13 mouse cellular contexts compared by ENCODE assay signal in the genomic region with DNA sequence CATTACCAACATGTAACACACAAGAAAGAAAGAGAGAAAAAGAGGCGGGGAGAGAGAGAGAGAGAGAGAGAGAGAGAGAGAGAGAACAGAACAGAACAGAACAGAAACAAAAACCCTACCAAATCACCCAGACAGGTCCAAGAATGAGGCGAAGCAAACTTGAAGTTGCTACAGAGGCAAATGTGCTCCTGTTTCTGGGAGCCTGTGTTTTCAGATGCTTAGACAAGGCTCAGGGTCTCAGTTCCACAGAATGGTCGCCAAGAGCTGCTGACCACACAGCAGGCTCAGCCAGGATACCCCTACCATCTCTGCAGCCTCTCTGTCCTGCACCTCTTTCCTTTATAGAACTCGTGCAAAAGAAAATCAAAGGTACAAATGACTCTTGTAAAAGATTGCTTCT.
DNase-seq lines count a peak whose midpoint lies in the region; ATAC-seq and TF ChIP-seq lines count a peak whose summit lies in the region.
"Had no signal": no experiment of that assay in that cellular context is flagged by ENCODE, and none has a peak within 500 bp of the region (broad histone marks: within the 10 kb centered on the region; RNA-seq: fewer than 3 reads in every experiment).

No protein-coding gene starts in this region.

- no peaks in the 10 kb centered on the region for H3K9me3 ChIP-seq in hindbrain, embryonic 10.5 days
- H3K9me3 ChIP-seq in hindbrain, embryonic 11.5 days (ENCODE audit: control insufficient read depth, low read length), result no peaks in the 10 kb centered on the region
- no peaks in the 10 kb centered on the region for H3K9me3 ChIP-seq in hindbrain, embryonic 12.5 days (replicated peaks)
- H3K9me3 ChIP-seq in limb, embryonic 15.5 days, result 0 out of 2 replicates have a peak, but pooled peaks cover 3% of the 10 kb centered on the region
- no peaks in the 10 kb centered on the region for H3K9me3 ChIP-seq in neural tube, embryonic 15.5 days (replicated peaks)

- H3K4me3 ChIP-seq in hindbrain, embryonic 10.5 days, result no peak overlapping the region
- H3K4me3 ChIP-seq in hindbrain, embryonic 11.5 days (ENCODE audit: low read depth, low read length), result no peak overlapping the region
- no peak overlapping the region for H3K4me3 ChIP-seq in hindbrain, embryonic 12.5 days
- H3K4me3 ChIP-seq in limb, embryonic 15.5 days, result no peak overlapping the region
- no peak overlapping the region for H3K4me3 ChIP-seq in neural tube, embryonic 15.5 days (replicated peaks)
- no peak overlapping the region for H3K4me3 ChIP-seq in lung, adult 2 months (replicated peaks; ENCODE audit: extremely low read depth, low read depth, low read length)
- H3K4me3 ChIP-seq: kidney, embryonic 15.5 days had no signal

- ATAC-seq in hindbrain, embryonic 11.5 days (ENCODE audit: low FRiP score), result no peak
- no peak for ATAC-seq in hindbrain, embryonic 12.5 days (ENCODE audit: low FRiP score)
- no peak for ATAC-seq in limb, embryonic 15.5 days (ENCODE audit: insufficient number of reproducible peaks, low FRiP score, low TSS enrichment, low read depth)
- no peak for ATAC-seq in neural tube, embryonic 15.5 days (ENCODE audit: low FRiP score)
- no peak for ATAC-seq in CD4-positive, CD25-positive, alpha-beta regulatory T cell, adult 4 months
- ATAC-seq: lung, postnatal 0 days had no signal

- 70% methylated on average over 4 of the region's 4 CpGs for WGBS in hindbrain, embryonic 10.5 days
- WGBS in hindbrain, embryonic 11.5 days, result 72% methylated on average over 4 of the region's 4 CpGs
- 57% methylated on average over 4 of the region's 4 CpGs for WGBS in hindbrain, embryonic 12.5 days
- WGBS in limb, embryonic 15.5 days, result 49% methylated on average over 4 of the region's 4 CpGs
- 40% methylated on average over 4 of the region's 4 CpGs for whole genome bisulfite sequencing in neural tube, embryonic 15.5 days
- 71% methylated on average over 4 of the region's 4 CpGs for WGBS in lung, adult 2 months

- H3K4me2 ChIP-seq in hindbrain, embryonic 11.5 days (replicated peaks; ENCODE audit: low read depth, low read length), result no peak overlapping the region
- 0 out of 2 replicates have a peak overlapping the region, but pooled peaks have one; percentile 12 for H3K4me2 ChIP-seq in hindbrain, embryonic 12.5 days (replicated peaks)
- H3K4me2 ChIP-seq in limb, embryonic 15.5 days, result no peak overlapping the region
- no peak overlapping the region for H3K4me2 ChIP-seq in neural tube, embryonic 15.5 days
- H3K4me2 ChIP-seq: heart, embryonic 11.5 days; kidney, embryonic 15.5 days had no signal

- TF ChIP-seq CTCF in lung, adult 2 months (IDR thresholded peaks at IDR 0.05; ENCODE audit: insufficient read depth, low read length), result no peak

- H3K27ac ChIP-seq in hindbrain, embryonic 10.5 days, result peak overlapping the region; percentile 69; the same call in 1 of the 2 replicates
- H3K27ac ChIP-seq in hindbrain, embryonic 11.5 days (ENCODE audit: low read depth, low read length), result no peak overlapping the region
- H3K27ac ChIP-seq in hindbrain, embryonic 12.5 days, result peak overlapping the region; percentile 86
- H3K27ac ChIP-seq in limb, embryonic 15.5 days, result peak overlapping the region; percentile 65
- peak overlapping the region; percentile 74 for H3K27ac ChIP-seq in neural tube, embryonic 15.5 days (replicated peaks)

- no peak for DNase-seq in hindbrain, embryonic 10.5 days (ENCODE audit: low spot score)
- DNase-seq in hindbrain, embryonic 11.5 days (ENCODE audit: low spot score), result no peak
- DNase-seq in lung, adult 2 months, result no peak
- no peak for DNase-seq in kidney, postnatal 25 days
- DNase-seq: adrenal gland, adult 8-10 months; gastrocnemius, postnatal 10 days had no signal

- peaks cover 23% of the 10 kb centered on the region for H3K4me1 ChIP-seq in hindbrain, embryonic 10.5 days (replicated peaks)
- peaks cover 3% of the 10 kb centered on the region for H3K4me1 ChIP-seq in hindbrain, embryonic 11.5 days (replicated peaks; ENCODE audit: control insufficient read depth, insufficient read depth, low read length)
- H3K4me1 ChIP-seq in hindbrain, embryonic 12.5 days, result peaks cover 27% of the 10 kb centered on the region
- H3K4me1 ChIP-seq in limb, embryonic 15.5 days, result peaks cover 16% of the 10 kb centered on the region
- peaks cover 23% of the 10 kb centered on the region for H3K4me1 ChIP-seq in neural tube, embryonic 15.5 days
- H3K4me1 ChIP-seq in lung, adult 2 months (ENCODE audit: control insufficient read depth, insufficient read depth, low read length), result no peaks in the 10 kb centered on the region

- H3K36me3 ChIP-seq in hindbrain, embryonic 10.5 days, result no peaks in the 10 kb centered on the region
- H3K36me3 ChIP-seq in hindbrain, embryonic 11.5 days (ENCODE audit: control insufficient read depth, insufficient read depth, low read length), result no peaks in the 10 kb centered on the region
- no peaks in the 10 kb centered on the region for H3K36me3 ChIP-seq in hindbrain, embryonic 12.5 days
- no peaks in the 10 kb centered on the region for H3K36me3 ChIP-seq in limb, embryonic 15.5 days
- H3K36me3 ChIP-seq in neural tube, embryonic 15.5 days, result no peaks in the 10 kb centered on the region
- H3K36me3 ChIP-seq: kidney, embryonic 15.5 days had no signal

- no peak overlapping the region for H3K9ac ChIP-seq in hindbrain, embryonic 11.5 days (ENCODE audit: low read depth, low read length)
- 0 out of 2 replicates have a peak overlapping the region, but pooled peaks have one; percentile 1 for H3K9ac ChIP-seq in hindbrain, embryonic 12.5 days
- H3K9ac ChIP-seq in limb, embryonic 15.5 days, result no peak overlapping the region
- no peak overlapping the region for H3K9ac ChIP-seq in neural tube, embryonic 15.5 days (replicated peaks)
- H3K9ac ChIP-seq: kidney, embryonic 15.5 days had no signal

- H3K27me3 ChIP-seq in hindbrain, embryonic 10.5 days (ENCODE audit: insufficient read depth, poor library complexity, severe bottlenecking), result no peaks in the 10 kb centered on the region
- no peaks in the 10 kb centered on the region for H3K27me3 ChIP-seq in hindbrain, embryonic 11.5 days (ENCODE audit: control insufficient read depth, insufficient read depth, low read length)
- no peaks in the 10 kb centered on the region for H3K27me3 ChIP-seq in hindbrain, embryonic 12.5 days
- no peaks in the 10 kb centered on the region for H3K27me3 ChIP-seq in limb, embryonic 15.5 days
- H3K27me3 ChIP-seq in neural tube, embryonic 15.5 days (replicated peaks), result no peaks in the 10 kb centered on the region
- H3K27me3 ChIP-seq: kidney, embryonic 15.5 days had no signal

- TF ChIP-seq POLR2A in lung, adult 2 months (IDR thresholded peaks at IDR 0.05; ENCODE audit: borderline replicate concordance, extremely low read depth, low read depth, low read length), result no peak
